Mouse (Mus musculus) heart, postnatal 4 days (tissue): ENCODE data around the gene Ncan. TPM values are rescaled to one million over a fixed set of nuclear protein-coding genes. Genes with fewer than 3 reads are reported as not detected.

Experiments
- DNase-seq: peaks from one replicate; pipeline ENCODE4 v3.0.0; 2021
- total RNA-seq, 2 experiments: library from RNA; stranded (reverse); gene quantifications; 2 replicates each; pipeline ENCODE4 v1.2.3; 2021

The Ncan gene
- total RNA-seq, 2 experiments from 2014 or later, result 0.81 to 1.2 TPM

DNA sequence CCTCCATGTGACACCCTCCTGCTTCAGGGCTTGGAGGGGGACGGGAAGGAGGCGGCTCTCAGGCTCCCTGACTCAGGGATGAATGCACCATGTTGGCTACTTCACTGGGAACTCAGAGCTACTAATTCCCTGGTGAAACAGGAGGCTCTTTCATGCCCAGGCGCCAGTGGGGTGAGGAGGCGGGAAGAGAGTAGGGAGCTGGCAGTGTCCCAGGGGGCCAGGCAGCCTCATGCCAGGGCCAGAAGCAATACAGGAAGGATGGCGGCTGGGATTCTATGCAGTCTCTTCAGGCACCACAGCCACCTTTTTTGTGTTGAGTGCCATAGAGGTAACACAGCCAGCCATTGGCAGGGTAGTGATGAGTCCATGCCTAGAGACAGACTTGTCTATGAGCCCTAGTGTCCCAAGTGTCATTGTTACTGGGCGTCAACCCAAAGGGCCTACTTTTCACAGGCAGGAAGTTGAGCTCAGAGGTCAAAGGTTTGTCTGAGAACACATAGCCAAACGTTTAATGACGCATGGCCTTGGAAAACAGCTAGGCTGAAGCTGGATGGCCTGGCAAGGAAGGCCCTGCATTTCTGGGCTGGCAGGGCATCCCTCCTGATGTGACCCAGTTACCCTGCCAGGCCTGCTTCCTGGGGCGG is 8.8 kb upstream of the Ncan start:
- DNase-seq, result peak; percentile 61

DNA sequence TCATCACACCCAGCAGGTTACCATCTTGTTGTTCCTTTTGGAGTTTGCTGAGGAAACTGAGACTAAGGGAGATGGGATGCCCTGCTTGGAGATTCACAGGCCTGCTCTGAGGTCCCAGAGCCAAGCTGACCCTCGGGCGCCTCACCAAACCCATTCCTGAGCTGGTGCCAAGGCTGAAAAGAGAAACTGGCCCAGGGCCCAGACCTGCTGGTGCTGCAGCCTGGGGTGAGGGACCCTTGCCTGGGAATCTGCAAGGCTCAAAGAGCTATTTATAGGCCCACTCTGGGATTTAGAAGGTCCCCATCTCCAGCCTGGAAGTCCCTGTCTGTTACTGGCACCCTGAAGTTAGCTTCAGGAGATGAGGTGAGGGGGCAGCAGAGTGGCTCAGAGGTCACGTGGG is 7.8 kb upstream of the Ncan start:
- peak; percentile 92 for DNase-seq

DNA sequence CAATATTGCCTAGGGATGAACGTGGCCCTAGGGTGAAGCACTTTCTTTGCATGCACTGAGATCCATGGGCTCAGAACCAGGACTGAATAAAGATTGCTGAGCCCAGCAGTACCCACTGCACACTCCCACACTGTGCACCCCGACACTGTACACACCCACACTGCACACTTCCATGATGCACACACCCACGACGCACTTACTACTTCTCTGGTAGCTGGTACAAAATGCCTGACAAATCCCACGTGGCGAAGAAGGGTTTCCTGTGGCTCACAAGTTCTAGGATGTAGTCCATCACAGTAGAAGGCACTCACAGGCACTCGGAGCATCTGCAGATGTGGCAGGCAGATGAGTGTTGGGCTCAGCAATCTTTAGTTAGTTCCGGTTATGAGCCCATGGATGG is 4.3 kb upstream of the Ncan start:
- no peak for DNase-seq

DNA sequence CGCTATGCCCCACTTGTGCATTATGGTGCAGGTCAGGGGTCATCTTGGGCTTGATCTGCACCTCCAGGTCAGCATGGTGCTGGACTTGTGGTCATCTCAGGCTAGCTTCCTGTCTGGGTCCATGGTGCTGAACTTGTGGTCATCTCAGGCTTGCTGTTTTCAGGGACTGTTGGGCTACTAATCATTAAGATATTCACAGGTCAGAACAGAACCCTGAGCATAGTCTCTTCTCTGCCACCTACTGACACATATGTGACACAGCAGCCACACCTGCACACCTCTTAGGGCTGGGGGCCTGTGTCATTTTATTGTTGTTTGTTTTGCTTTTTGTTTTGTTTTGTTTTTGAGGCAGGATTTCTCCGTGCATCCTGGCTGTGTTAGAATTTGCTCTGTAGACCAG is 2.2 kb upstream of the Ncan start:
- no peak for DNase-seq

- no peak for DNase-seq
Measured at GRCm38 (mm10) chr8:70118726-70119700, 1.7 kb downstream of the Ncan start.

- DNase-seq, result peak; percentile 56
Measured at GRCm38 (mm10) chr8:70117611-70118010, 3.1 kb downstream of the Ncan start.

DNA sequence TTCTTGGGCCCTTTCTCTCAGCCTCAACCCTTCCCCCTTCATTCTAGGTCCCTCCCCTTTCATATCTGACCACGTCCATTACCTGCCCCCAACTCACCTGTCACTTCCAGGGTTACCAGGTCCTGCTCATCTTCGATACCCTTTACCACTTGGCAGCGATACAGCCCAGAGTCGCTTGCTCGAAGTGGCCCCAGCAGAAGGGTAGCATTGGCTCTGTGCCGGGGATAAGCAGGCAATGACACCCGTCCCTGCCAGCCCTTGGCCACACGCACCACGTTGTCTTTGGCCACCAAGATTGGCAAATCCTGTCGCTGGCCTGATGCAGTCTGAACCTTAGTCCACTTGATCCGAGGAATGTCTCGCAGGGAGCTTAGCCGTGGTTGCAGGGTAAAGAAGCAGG is 5.8 kb downstream of the Ncan start:
- no peak for DNase-seq

DNA sequence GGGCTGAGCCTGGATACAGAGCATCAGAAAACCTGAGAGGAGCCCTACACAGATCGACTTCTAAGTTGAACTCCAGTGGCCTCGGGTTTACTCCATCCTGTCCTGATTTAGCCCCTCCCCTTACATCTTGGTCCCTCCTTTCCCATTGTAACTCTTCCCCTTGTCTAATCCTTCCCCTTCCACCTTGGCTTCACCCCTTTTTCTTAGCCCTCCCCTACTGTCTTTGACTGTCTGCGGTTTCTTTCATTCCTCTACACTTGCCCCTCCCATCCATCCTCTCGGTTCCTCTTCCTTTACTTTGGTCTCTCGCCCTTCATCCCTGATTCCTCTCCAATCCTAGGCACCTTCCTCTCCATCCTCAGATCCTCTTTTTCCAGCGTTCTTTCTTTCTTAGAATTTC is 6.2 kb downstream of the Ncan start:
- no peak for DNase-seq

DNA sequence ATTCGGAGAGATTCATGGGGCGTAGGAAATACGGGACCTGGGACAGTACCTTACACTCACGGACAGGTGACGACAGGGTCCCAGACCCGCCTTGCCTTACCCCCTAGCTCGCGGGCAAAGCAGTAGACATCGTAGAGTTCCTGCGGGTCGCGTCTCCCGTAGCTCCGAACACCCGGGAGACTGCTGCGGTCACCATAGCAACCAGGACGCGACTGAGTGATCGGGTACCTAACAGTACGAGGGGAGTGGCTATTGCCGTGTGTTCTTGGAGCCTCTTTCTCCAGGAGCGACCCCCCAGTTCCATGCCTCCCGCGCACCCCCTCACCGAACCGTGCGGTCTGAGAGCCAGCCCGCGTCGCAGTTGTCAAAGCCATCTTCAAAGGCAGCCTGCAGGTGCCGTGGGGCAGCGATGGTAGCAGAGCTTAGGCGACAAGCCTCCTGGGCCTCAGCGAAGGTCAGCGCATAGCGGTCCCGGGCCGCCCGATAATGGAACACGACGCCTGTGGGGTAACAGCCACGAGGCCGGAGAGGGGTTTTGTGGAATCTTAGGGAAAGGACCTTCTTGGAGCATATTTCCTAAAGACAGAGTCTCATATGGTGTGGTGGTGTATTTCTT is 8.2 kb downstream of the Ncan start:
- DNase-seq, result no peak

DNA sequence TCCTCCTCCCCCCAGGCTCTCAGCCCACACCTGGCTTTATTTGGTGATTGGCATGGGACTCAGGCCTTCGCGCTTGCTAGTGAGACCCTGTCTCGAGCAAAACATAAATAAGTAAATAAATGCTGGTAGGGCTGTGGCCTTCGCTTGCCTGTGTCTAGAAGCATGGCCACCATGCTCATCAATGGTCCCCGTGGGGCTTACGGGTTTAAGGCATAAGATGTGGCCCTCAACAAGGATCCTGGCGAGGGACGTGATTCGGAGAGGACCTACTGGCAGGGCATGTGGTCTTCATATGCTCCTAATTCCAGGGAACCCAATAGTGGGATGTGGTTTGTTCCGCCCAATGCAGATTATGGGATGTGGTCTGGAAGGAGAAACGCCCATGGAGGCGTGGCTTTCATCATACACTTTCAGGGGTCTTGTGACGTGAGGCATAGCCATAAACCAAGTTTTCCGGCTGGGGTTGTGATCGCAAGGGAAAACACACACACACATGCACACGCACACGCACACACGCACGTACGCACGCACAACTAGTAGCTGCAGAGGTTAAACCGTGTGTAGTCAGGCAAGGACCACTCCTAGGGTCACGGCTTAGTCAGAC is 9.4 kb downstream of the Ncan start:
- DNase-seq, result no peak

DNA sequence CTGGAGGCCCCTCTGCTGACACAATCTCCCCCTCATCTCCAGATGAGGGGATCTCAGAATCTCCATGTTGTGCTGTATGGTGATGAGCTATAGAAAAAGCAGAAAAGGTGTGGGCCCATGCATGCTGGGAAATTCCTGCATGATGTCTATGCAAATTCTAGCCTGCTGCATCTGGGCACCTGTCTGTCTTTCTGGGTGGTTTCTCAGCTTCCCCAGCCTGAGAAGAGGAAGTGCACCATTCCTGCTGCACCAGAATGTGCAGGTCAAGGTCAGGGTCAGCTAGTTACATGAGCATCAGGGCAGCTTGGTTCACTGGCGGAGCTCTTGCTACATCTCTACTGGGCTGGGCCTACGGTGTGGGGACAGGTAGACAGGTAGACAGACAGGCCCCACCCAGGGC is 10.2 kb downstream of the Ncan start:
- DNase-seq, result no peak

DNA sequence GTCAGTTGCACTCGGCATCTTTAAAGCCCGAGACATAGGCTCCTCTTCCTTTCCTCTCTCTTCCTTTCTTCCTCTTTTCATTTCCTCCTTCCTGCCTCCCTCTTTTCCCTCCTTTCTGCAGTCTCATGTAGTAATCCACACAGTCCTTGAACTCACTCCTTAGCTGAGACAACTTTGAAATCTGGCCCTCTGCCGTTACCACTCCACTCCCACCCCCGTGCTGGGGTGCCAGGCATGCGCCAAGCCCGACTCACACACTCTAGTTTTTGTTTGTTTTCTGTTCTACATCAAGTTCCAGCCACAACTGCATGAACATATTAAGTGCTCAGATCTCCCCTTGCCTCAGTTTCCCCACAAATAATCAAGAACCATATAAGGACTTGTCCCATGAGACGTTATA is 15.8 kb downstream of the Ncan start:
- DNase-seq, result no peak

DNA sequence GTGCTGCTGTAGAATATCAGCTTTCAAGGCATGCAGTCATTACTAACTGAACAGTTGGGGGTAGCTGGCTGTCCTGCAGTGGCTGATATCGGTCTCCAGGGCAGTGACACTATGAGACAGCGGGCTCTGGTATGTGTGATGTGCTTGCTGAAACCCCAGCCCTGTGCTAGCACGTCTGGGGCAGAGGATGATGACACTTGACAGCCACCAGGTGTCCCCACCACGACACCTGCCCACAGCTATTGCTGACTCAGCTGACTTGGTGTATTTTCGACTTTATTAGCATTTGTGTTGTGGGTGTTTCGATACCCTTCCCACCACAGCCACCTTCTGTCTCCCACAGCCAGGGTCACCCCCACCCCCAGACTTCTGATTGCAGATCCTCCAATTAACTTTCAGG is 16.2 kb downstream of the Ncan start:
- DNase-seq, result peak; percentile 51

GRCm38 (mm10) chr8:70100241-70100640 is 20.4 kb downstream of the Ncan start:
- DNase-seq, result no peak

DNA sequence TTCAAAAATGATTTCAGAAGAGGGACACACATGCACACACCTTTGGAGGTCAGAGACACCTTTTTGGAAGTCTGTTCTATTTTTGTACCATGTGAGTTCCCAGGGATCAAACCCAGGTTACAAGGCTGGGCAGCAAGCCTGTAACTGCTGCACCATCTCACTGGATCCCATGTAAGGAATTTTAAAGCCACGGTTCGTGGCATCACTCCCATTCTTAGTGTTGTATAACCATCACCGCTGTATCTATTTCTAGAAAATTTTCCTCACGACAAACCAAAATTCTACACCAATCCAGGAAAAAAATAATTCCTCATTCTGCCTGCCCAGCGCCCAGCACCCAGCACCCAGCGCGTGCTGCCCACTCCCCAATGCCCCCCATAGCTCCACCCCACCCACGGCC is 21.4 kb downstream of the Ncan start:
- DNase-seq, result no peak

DNA sequence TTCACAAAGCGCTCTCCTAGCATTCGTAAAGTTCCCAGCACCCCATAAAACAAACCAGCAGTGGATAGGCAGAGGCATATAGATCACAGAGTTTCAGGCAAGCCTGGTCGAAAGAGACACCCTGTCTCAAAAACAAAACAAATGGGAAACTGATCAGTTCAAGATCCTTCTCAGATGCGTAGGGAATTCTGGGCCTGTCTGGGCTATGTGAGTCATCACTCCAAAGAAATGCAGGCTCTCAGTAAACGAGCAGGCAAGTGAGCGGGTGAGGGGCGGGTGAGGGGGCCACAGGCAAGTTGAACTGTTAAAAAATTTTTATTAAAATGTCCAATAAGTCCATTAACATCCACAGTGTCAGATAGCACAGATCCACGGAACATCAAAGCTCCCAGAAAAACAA is 27.9 kb downstream of the Ncan start:
- DNase-seq, result no peak

GRCm38 (mm10) chr8:70089296-70089960 is 31.2 kb downstream of the Ncan start:
- no peak for DNase-seq

- peak; percentile 61 for DNase-seq
Measured at GRCm38 (mm10) chr8:70087836-70088650, 32.6 kb downstream of the Ncan start.

DNA sequence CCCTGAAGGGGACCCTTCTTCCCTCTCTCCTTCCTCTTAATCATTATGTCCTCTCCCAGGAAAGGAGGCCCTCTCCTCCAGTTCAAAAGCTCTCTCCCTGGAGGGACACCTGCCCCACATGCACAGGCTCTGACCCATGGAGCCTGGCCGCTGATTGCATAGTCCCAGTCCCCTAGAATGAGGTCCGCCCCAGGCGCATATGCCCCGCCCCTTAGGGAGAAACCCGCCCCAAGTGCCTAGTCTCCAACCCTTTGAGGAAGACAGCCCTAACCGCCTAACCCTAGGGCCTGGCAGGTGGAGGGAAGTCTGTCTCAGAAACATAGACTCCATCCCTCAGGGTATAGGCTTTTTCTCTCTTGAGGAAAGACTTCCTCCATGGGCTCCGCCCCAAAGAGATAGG is 33.4 kb downstream of the Ncan start:
- DNase-seq, result no peak

GRCm38 (mm10) chr8:70086151-70086550 is 34.5 kb downstream of the Ncan start:
- no peak for DNase-seq
